Mouse (Mus musculus) MEL (cell line): ENCODE results near the gene Elovl5.

ENCODE experiments used
- CTCF ChIP-seq, 3 experiments: IDR thresholded peaks in 2 of 3; conservative IDR thresholded peaks in 1 of 3; 2 replicates each; pipeline ENCODE4 v1.5.1; 2011 to 2012; ENCODE audit warnings: low read length in 3 of 3, low read depth in 2 of 3, mild to moderate bottlenecking in 2 of 3, improper control_type of control experiment in 1 of 3, inconsistent platforms in 1 of 3, mixed read lengths in 1 of 3, moderate library complexity in 1 of 3; ENCODE audit not compliant: control insufficient read depth in 1 of 3, insufficient read depth in 1 of 3, poor library complexity in 1 of 3, severe bottlenecking in 1 of 3
- HCFC1 ChIP-seq: IDR thresholded peaks from 2 replicates; pipeline ENCODE4 v1.6.1; 2012; ENCODE audit warnings: low read depth, mild to moderate bottlenecking, inconsistent platforms, low read length, improper control_type of control experiment, moderate library complexity
- MYB ChIP-seq: IDR thresholded peaks from 2 replicates; pipeline ENCODE4 v1.6.1; 2011; ENCODE audit warnings: mild to moderate bottlenecking, low read depth, low read length, improper control_type of control experiment
- NELFE ChIP-seq: IDR thresholded peaks from 2 replicates; pipeline ENCODE4 v1.6.1; 2011; ENCODE audit warnings: low read depth, low read length, improper control_type of control experiment
- POLR2A ChIP-seq, 2 experiments: IDR thresholded peaks; 2 replicates each; pipeline ENCODE4 v1.6.1; 2011 to 2012; ENCODE audit warnings: low read length in 2 of 2, mild to moderate bottlenecking in 2 of 2, control low read depth in 1 of 2, improper control_type of control experiment in 1 of 2, low read depth in 1 of 2, moderate library complexity in 1 of 2; ENCODE audit not compliant: control insufficient read depth in 1 of 2, insufficient read depth in 1 of 2, poor library complexity in 1 of 2
- TAL1 ChIP-seq: IDR thresholded peaks from 2 replicates; pipeline ENCODE4 v1.6.1; 2012; ENCODE audit warnings: mild to moderate bottlenecking, inconsistent platforms, low read length, moderate library complexity, mixed read lengths
- USF2 ChIP-seq, 2 experiments: IDR thresholded peaks; 2 replicates each; pipeline ENCODE4 v1.6.1; 2011 to 2012; ENCODE audit warnings: improper control_type of control experiment in 2 of 2, low read length in 2 of 2, borderline replicate concordance in 1 of 2, inconsistent platforms in 1 of 2, low read depth in 1 of 2, mild to moderate bottlenecking in 1 of 2; ENCODE audit not compliant: insufficient read depth in 1 of 2
- ZNF384 ChIP-seq: IDR thresholded peaks from 2 replicates; pipeline ENCODE4 v1.6.1; 2012; ENCODE audit warnings: low read depth, mild to moderate bottlenecking, inconsistent platforms, low read length, improper control_type of control experiment

- TF ChIP-seq USF2 (IDR thresholded peaks at IDR 0.05; ENCODE audit: borderline replicate concordance in 1 of 2, insufficient read depth in 1 of 2, low read depth in 1 of 2, low read length in 2 of 2) (no peak), POLR2A (IDR thresholded peaks at IDR 0.05; ENCODE audit: control insufficient read depth in 1 of 2, insufficient read depth in 1 of 2, low read depth in 1 of 2, low read length in 2 of 2, poor library complexity in 1 of 2) (no peak), ZNF384 (no peak), CTCF (IDR thresholded peaks at IDR 0.05 in 2 of 3, conservative IDR thresholded peaks at IDR 0.05 in 1 of 3; ENCODE audit: control insufficient read depth in 1 of 3, insufficient read depth in 1 of 3, low read depth in 2 of 3, low read length in 3 of 3, poor library complexity in 1 of 3, severe bottlenecking in 1 of 3) (peak; percentile 66 to 72 (median 68)), TAL1 (no peak), MYB (no peak), HCFC1 (no peak), NELFE (no peak)
These were observed 88.3 kb downstream of the Elovl5 start for GRCm38 (mm10) chr9:78005481-78005880.
